Mouse (Mus musculus) hindbrain, embryonic 15.5 days (tissue): ENCODE data around the gene Nnmt. TPM values are rescaled to one million over a fixed set of nuclear protein-coding genes. Genes with fewer than 3 reads are reported as not detected.

Experiments used
- ATAC-seq: fragments of 200-750 bp; cut with Nextera tagmentation; 2 replicates; pipeline ENCODE4 v1.8.0; 2017; ENCODE audit warnings: low read depth, moderate number of reproducible peaks, moderate TSS enrichment; ENCODE audit not compliant: low FRiP score
- H3K27ac ChIP-seq: fragments of 300-500 bp; sonication (generic); replicated peaks from 2 replicates; pipeline ENCODE4 v1.5.1; 2015; ENCODE audit warnings: mild to moderate bottlenecking, inconsistent platforms
- H3K27me3 ChIP-seq: fragments of 300-500 bp; sonication (generic); 2 replicates; pipeline ENCODE4 v1.6.1; 2015; ENCODE audit warnings: control low read depth, inconsistent platforms
- H3K36me3 ChIP-seq: fragments of 300-500 bp; sonication (generic); 2 replicates; pipeline ENCODE4 v1.6.1; 2015; ENCODE audit warnings: control low read depth, inconsistent platforms
- H3K4me1 ChIP-seq: fragments of 300-500 bp; sonication (generic); replicated peaks from 2 replicates; pipeline ENCODE4 v1.6.1; 2015; ENCODE audit warnings: control low read depth, inconsistent platforms
- H3K4me2 ChIP-seq: fragments of 300-500 bp; sonication (generic); 2 replicates; pipeline ENCODE4 v1.6.1; 2015; ENCODE audit warnings: moderate library complexity, mild to moderate bottlenecking, inconsistent platforms
- H3K4me3 ChIP-seq: fragments of 300-500 bp; sonication (generic); 2 replicates; pipeline ENCODE4 v1.5.1; 2015; ENCODE audit warnings: mild to moderate bottlenecking, inconsistent platforms
- H3K9ac ChIP-seq: fragments of 300-500 bp; sonication (generic); 2 replicates; pipeline ENCODE4 v1.6.1; 2015; ENCODE audit warnings: inconsistent platforms
- H3K9me3 ChIP-seq: fragments of 300-500 bp; sonication (generic); 2 replicates; pipeline ENCODE4 v1.6.1; 2016; ENCODE audit warnings: control low read depth, inconsistent platforms
- WGBS: fragments of 180-500 bp; shearing (Covaris S2); methylation state at CpG from one replicate; pipeline ENCODE4 v1.1.7; 2015; 5-methylcytosine and 5-hydroxymethylcytosine counted together
- polyA plus RNA-seq: library from polyadenylated mRNA; unstranded; fragments of >200 nt; fragmentation: Nextera tagmentation; extraction: Ambion mirVana; gene quantifications from 2 replicates; pipeline ENCODE4 v1.2.1, GENCODE M21; 2015

The Nnmt gene
- polyA plus RNA-seq, 1 experiment from 2014 or later = 1.5 TPM

- no peak overlapping the region for H3K9ac ChIP-seq
- WGBS = 78% methylated on average over 8 of the region's 8 CpGs
- H3K36me3 ChIP-seq = no peaks in the 10 kb centered on the region
- H3K4me1 ChIP-seq = peaks cover 3% of the 10 kb centered on the region; the same call in 1 of the 2 replicates
- no peaks in the 10 kb centered on the region for H3K27me3 ChIP-seq
- no peak overlapping the region for H3K27ac ChIP-seq
- H3K4me2 ChIP-seq = no peak overlapping the region
- no peak for ATAC-seq
- H3K9me3 ChIP-seq = no peaks in the 10 kb centered on the region
- H3K4me3 ChIP-seq = no peak overlapping the region
These were observed 13.2 kb upstream of the Nnmt start for GRCm38 (mm10) chr9:48618111-48618510.

- Histone ChIP-seq H3K36me3 (no peaks in the 10 kb centered on the region), H3K27ac (no peak overlapping the region), H3K4me3 (no peak overlapping the region), H3K9ac (no peak overlapping the region), H3K27me3 (no peaks in the 10 kb centered on the region), H3K9me3 (no peaks in the 10 kb centered on the region), H3K4me1 (peaks cover 3% of the 10 kb centered on the region; the same call in 1 of the 2 replicates), H3K4me2 (no peak overlapping the region)
- 87% methylated on average over 3 of the region's 3 CpGs for WGBS
- ATAC-seq = no peak
These were observed 12.6 kb upstream of the Nnmt start for GRCm38 (mm10) chr9:48617511-48618010.

- 94% methylated on average over 4 of the region's 4 CpGs for WGBS
- H3K9ac ChIP-seq = no peak overlapping the region
- H3K4me3 ChIP-seq = no peak overlapping the region
- no peaks in the 10 kb centered on the region for H3K27me3 ChIP-seq
- H3K27ac ChIP-seq = no peak overlapping the region
- H3K36me3 ChIP-seq = no peaks in the 10 kb centered on the region
- H3K4me1 ChIP-seq = no peaks in the 10 kb centered on the region
- no peak overlapping the region for H3K4me2 ChIP-seq
- H3K9me3 ChIP-seq = no peaks in the 10 kb centered on the region
- ATAC-seq = no peak
These were observed 8.3 kb upstream of the Nnmt start for GRCm38 (mm10) chr9:48613221-48613620.

GRCm38 (mm10) chr9:48612542-48612941 lies 7.6 kb upstream of the Nnmt start:
- ATAC-seq = no peak
- Histone ChIP-seq H3K36me3 (no peaks in the 10 kb centered on the region), H3K27me3 (no peaks in the 10 kb centered on the region), H3K4me3 (no peak overlapping the region), H3K4me2 (no peak overlapping the region), H3K4me1 (no peaks in the 10 kb centered on the region), H3K9me3 (no peaks in the 10 kb centered on the region), H3K9ac (no peak overlapping the region), H3K27ac (no peak overlapping the region)
- WGBS = 87% methylated on average over 5 of the region's 5 CpGs

GRCm38 (mm10) chr9:48611032-48611431 lies 6.1 kb upstream of the Nnmt start:
- WGBS = 42% methylated on average over 1 of the region's 1 CpGs
- Histone ChIP-seq H3K27me3 (no peaks in the 10 kb centered on the region), H3K9ac (no peak overlapping the region), H3K4me2 (no peak overlapping the region), H3K4me3 (no peak overlapping the region), H3K27ac (no peak overlapping the region), H3K36me3 (no peaks in the 10 kb centered on the region), H3K4me1 (no peaks in the 10 kb centered on the region), H3K9me3 (no peaks in the 10 kb centered on the region)
- no peak for ATAC-seq

GRCm38 (mm10) chr9:48609734-48610133 lies 4.8 kb upstream of the Nnmt start:
- Histone ChIP-seq H3K4me1 (no peaks in the 10 kb centered on the region), H3K4me3 (no peak overlapping the region), H3K9me3 (no peaks in the 10 kb centered on the region), H3K27me3 (no peaks in the 10 kb centered on the region), H3K9ac (no peak overlapping the region), H3K27ac (no peak overlapping the region), H3K36me3 (no peaks in the 10 kb centered on the region), H3K4me2 (no peak overlapping the region)
- 70% methylated on average over 4 of the region's 4 CpGs for WGBS
- no peak for ATAC-seq

GRCm38 (mm10) chr9:48607417-48607816 lies 2.5 kb upstream of the Nnmt start:
- H3K4me3 ChIP-seq = no peak overlapping the region
- H3K36me3 ChIP-seq = no peaks in the 10 kb centered on the region
- H3K4me1 ChIP-seq = no peaks in the 10 kb centered on the region
- no peak overlapping the region for H3K27ac ChIP-seq
- no peak overlapping the region for H3K4me2 ChIP-seq
- no peak overlapping the region for H3K9ac ChIP-seq
- WGBS = 35% methylated on average over 7 of the region's 7 CpGs
- no peak for ATAC-seq
- no peaks in the 10 kb centered on the region for H3K9me3 ChIP-seq
- H3K27me3 ChIP-seq = no peaks in the 10 kb centered on the region

GRCm38 (mm10) chr9:48606171-48606570 lies 1.2 kb upstream of the Nnmt start:
- H3K36me3 ChIP-seq = no peaks in the 10 kb centered on the region
- no peak overlapping the region for H3K9ac ChIP-seq
- no peaks in the 10 kb centered on the region for H3K9me3 ChIP-seq
- no peak for ATAC-seq
- H3K4me2 ChIP-seq = no peak overlapping the region
- 91% methylated on average over 7 of the region's 7 CpGs for WGBS
- no peak overlapping the region for H3K4me3 ChIP-seq
- H3K27me3 ChIP-seq = no peaks in the 10 kb centered on the region
- H3K27ac ChIP-seq = no peak overlapping the region
- no peaks in the 10 kb centered on the region for H3K4me1 ChIP-seq

GRCm38 (mm10) chr9:48605697-48606096 lies 744 bp upstream of the Nnmt start:
- H3K4me3 ChIP-seq = no peak overlapping the region
- no peaks in the 10 kb centered on the region for H3K9me3 ChIP-seq
- H3K4me2 ChIP-seq = no peak overlapping the region
- H3K4me1 ChIP-seq = no peaks in the 10 kb centered on the region
- no peaks in the 10 kb centered on the region for H3K27me3 ChIP-seq
- H3K27ac ChIP-seq = no peak overlapping the region
- H3K36me3 ChIP-seq = no peaks in the 10 kb centered on the region
- no peak overlapping the region for H3K9ac ChIP-seq
- WGBS = 87% methylated on average over 5 of the region's 5 CpGs
- ATAC-seq = no peak

- Histone ChIP-seq H3K9ac (no peak overlapping the region), H3K9me3 (no peaks in the 10 kb centered on the region), H3K4me1 (no peaks in the 10 kb centered on the region), H3K27me3 (no peaks in the 10 kb centered on the region), H3K4me2 (no peak overlapping the region), H3K27ac (no peak overlapping the region), H3K36me3 (no peaks in the 10 kb centered on the region), H3K4me3 (no peak overlapping the region)
- ATAC-seq = no peak
- WGBS = 63% methylated on average over 1 of the region's 1 CpGs
These were observed 727 bp downstream of the Nnmt start for GRCm38 (mm10) chr9:48604226-48604625.

GRCm38 (mm10) chr9:48600881-48601280 lies 4.1 kb downstream of the Nnmt start:
- Histone ChIP-seq H3K4me2 (no peak overlapping the region), H3K27ac (no peak overlapping the region), H3K27me3 (no peaks in the 10 kb centered on the region), H3K36me3 (no peaks in the 10 kb centered on the region), H3K4me1 (no peaks in the 10 kb centered on the region), H3K4me3 (no peak overlapping the region), H3K9ac (no peak overlapping the region), H3K9me3 (no peaks in the 10 kb centered on the region)
- ATAC-seq = no peak
- 79% methylated on average over 9 of the region's 9 CpGs for WGBS

GRCm38 (mm10) chr9:48600066-48600465 lies 4.9 kb downstream of the Nnmt start:
- Histone ChIP-seq H3K36me3 (no peaks in the 10 kb centered on the region), H3K9me3 (no peaks in the 10 kb centered on the region), H3K4me3 (no peak overlapping the region), H3K4me2 (no peak overlapping the region), H3K4me1 (no peaks in the 10 kb centered on the region), H3K9ac (no peak overlapping the region), H3K27ac (no peak overlapping the region), H3K27me3 (no peaks in the 10 kb centered on the region)
- ATAC-seq = no peak
- 60% methylated on average over 2 of the region's 2 CpGs for WGBS

GRCm38 (mm10) chr9:48597494-48597893 lies 7.5 kb downstream of the Nnmt start:
- Histone ChIP-seq H3K27ac (no peak overlapping the region), H3K9me3 (no peaks in the 10 kb centered on the region), H3K27me3 (no peaks in the 10 kb centered on the region), H3K4me2 (no peak overlapping the region), H3K36me3 (no peaks in the 10 kb centered on the region), H3K9ac (no peak overlapping the region), H3K4me1 (no peaks in the 10 kb centered on the region), H3K4me3 (no peak overlapping the region)
- no peak for ATAC-seq
- 80% methylated on average over 5 of the region's 5 CpGs for WGBS
